Mouse (Mus musculus) hindbrain, embryonic 10.5 days (tissue): ENCODE results near the gene Tbx1. TPM values are rescaled to one million over a fixed set of nuclear protein-coding genes. Genes with fewer than 3 reads are reported as not detected.
"Not testable (repeated sequence)": the region's sequence is repeated elsewhere in the genome, so short reads cannot be mapped to it uniquely, and the experiment has no call there.

Experiments used
- DNase-seq: peaks from one replicate; pipeline ENCODE4 v3.0.0-alpha.2; 2017; ENCODE audit warnings: low spot score
- H3K27ac ChIP-seq: fragments of 300-500 bp; sonication (generic); 2 replicates; pipeline ENCODE4 v1.5.1; 2016; ENCODE audit warnings: mild to moderate bottlenecking, moderate library complexity
- H3K27me3 ChIP-seq: fragments of 300-500 bp; sonication (generic); 2 replicates; pipeline ENCODE4 v1.6.1; 2016; ENCODE audit warnings: mild to moderate bottlenecking; ENCODE audit not compliant: poor library complexity, insufficient read depth, severe bottlenecking
- H3K36me3 ChIP-seq: fragments of 300-500 bp; sonication (generic); 2 replicates; pipeline ENCODE4 v1.6.1; 2016; ENCODE audit warnings: mild to moderate bottlenecking, moderate library complexity
- H3K4me1 ChIP-seq: fragments of 300-500 bp; sonication (generic); replicated peaks from 2 replicates; pipeline ENCODE4 v1.6.1; 2016; ENCODE audit warnings: mild to moderate bottlenecking
- H3K4me3 ChIP-seq: fragments of 300-500 bp; sonication (generic); 2 replicates; pipeline ENCODE4 v1.5.1; 2016; ENCODE audit warnings: mild to moderate bottlenecking, moderate library complexity
- H3K9me3 ChIP-seq: fragments of 300-500 bp; sonication (generic); 2 replicates; pipeline ENCODE4 v1.6.1; 2016; ENCODE audit warnings: mild to moderate bottlenecking, moderate library complexity
- WGBS: fragments of 180-500 bp; shearing (Covaris S2); methylation state at CpG from one replicate; pipeline ENCODE4 v1.1.7; 2016; 5-methylcytosine and 5-hydroxymethylcytosine counted together
- polyA plus RNA-seq: library from polyadenylated mRNA; unstranded; fragments of >200 nt; fragmentation: Nextera tagmentation; extraction: Ambion mirVana; gene quantifications from 2 replicates; pipeline ENCODE4 v1.2.1, GENCODE M21; 2016

Tbx1 gene
- polyA plus RNA-seq, 1 experiment from 2014 or later = 15.3 TPM

- H3K9me3 ChIP-seq = no peaks in the 10 kb centered on the region
- H3K36me3 ChIP-seq = no peaks in the 10 kb centered on the region
- 0 out of 2 replicates have a peak, but pooled peaks cover 3% of the 10 kb centered on the region for H3K27me3 ChIP-seq
- peak overlapping the region; percentile 83 for H3K27ac ChIP-seq
- H3K4me1 ChIP-seq = peaks cover 73% of the 10 kb centered on the region
- H3K4me3 ChIP-seq = 0 out of 2 replicates have a peak overlapping the region, but pooled peaks have one; percentile 9
- DNase-seq = peak; percentile 42
- WGBS = 60% methylated on average over 11 of the region's 11 CpGs
Measured at GRCm38 (mm10) chr16:18552106-18552710, 38.3 kb downstream of the Tbx1 start.

GRCm38 (mm10) chr16:18551604-18552003, 38.9 kb downstream of the Tbx1 start:
- Histone ChIP-seq H3K4me1 (peaks cover 71% of the 10 kb centered on the region), H3K36me3 (no peaks in the 10 kb centered on the region), H3K4me3 (0 out of 2 replicates have a peak overlapping the region, but pooled peaks have one; percentile 9), H3K27ac (peak overlapping the region; percentile 83), H3K27me3 (0 out of 2 replicates have a peak, but pooled peaks cover 3% of the 10 kb centered on the region), H3K9me3 (no peaks in the 10 kb centered on the region)
- 21% methylated on average over 9 of the region's 9 CpGs for WGBS
- peak; percentile 79 for DNase-seq

GRCm38 (mm10) chr16:18547891-18548290, 42.6 kb downstream of the Tbx1 start:
- H3K36me3 ChIP-seq = no peaks in the 10 kb centered on the region
- H3K9me3 ChIP-seq = no peaks in the 10 kb centered on the region
- H3K27ac ChIP-seq = no peak overlapping the region
- H3K4me3 ChIP-seq = no peak overlapping the region
- H3K4me1 ChIP-seq = peaks cover 53% of the 10 kb centered on the region
- no peaks in the 10 kb centered on the region for H3K27me3 ChIP-seq
- WGBS = 90% methylated on average over 5 of the region's 5 CpGs
- no peak for DNase-seq

- Histone ChIP-seq H3K9me3 (no peaks in the 10 kb centered on the region), H3K27ac (peak overlapping the region; percentile 6), H3K27me3 (no peaks in the 10 kb centered on the region), H3K4me1 (peaks cover 21% of the 10 kb centered on the region; the same call in 1 of the 2 replicates), H3K36me3 (no peaks in the 10 kb centered on the region), H3K4me3 (no peak overlapping the region)
- no peak for DNase-seq
- 57% methylated on average over 8 of the region's 8 CpGs for WGBS
Measured at GRCm38 (mm10) chr16:18543151-18543829, 47.2 kb downstream of the Tbx1 start.

GRCm38 (mm10) chr16:18539281-18539680, 51.2 kb downstream of the Tbx1 start:
- 81% methylated on average over 6 of the region's 6 CpGs for WGBS
- Histone ChIP-seq H3K4me1 (peaks cover 17% of the 10 kb centered on the region; the same call in 1 of the 2 replicates), H3K4me3 (no peak overlapping the region), H3K27ac (no peak overlapping the region), H3K9me3 (no peaks in the 10 kb centered on the region), H3K36me3 (no peaks in the 10 kb centered on the region), H3K27me3 (no peaks in the 10 kb centered on the region)
- DNase-seq = no peak

- Histone ChIP-seq H3K9me3 (no peaks in the 10 kb centered on the region), H3K27me3 (no peaks in the 10 kb centered on the region), H3K4me1 (peaks cover 4% of the 10 kb centered on the region; the same call in 1 of the 2 replicates), H3K36me3 (no peaks in the 10 kb centered on the region), H3K4me3 (no peak overlapping the region), H3K27ac (no peak overlapping the region)
- no peak for DNase-seq
- WGBS = 88% methylated on average over 3 of the region's 3 CpGs
Measured at GRCm38 (mm10) chr16:18537407-18537990, 53.0 kb downstream of the Tbx1 start.

GRCm38 (mm10) chr16:18533061-18533460, 57.4 kb downstream of the Tbx1 start:
- H3K27me3 ChIP-seq = not testable (repeated sequence)

More at GRCm38 (mm10) chr16:18533061-18533460, 57.4 kb downstream of the Tbx1 start:
- 96% methylated on average over 7 of the region's 7 CpGs for WGBS
- H3K9me3 ChIP-seq, H3K4me3 ChIP-seq, H3K4me1 ChIP-seq, H3K27ac ChIP-seq, DNase-seq, H3K36me3 ChIP-seq: not testable (repeated sequence)

Other genes starting within 250 kb of the Tbx1 start
- gene Tango2, start 242.6 kb downstream of the Tbx1 start, polyA plus RNA-seq = 45.5 and 52.8 TPM in 2 replicates
- 99.5 and 115 TPM in 2 replicates for gene Arvcf, start 242.5 kb downstream of the Tbx1 start, polyA plus RNA-seq
- 30.5 and 34.7 TPM in 2 replicates for gene Txnrd2, start 164.3 kb downstream of the Tbx1 start, polyA plus RNA-seq
- 62.5 and 67.9 TPM in 2 replicates for gene Comt, start 163.8 kb downstream of the Tbx1 start, polyA plus RNA-seq
- gene Gnb1l, start 92.0 kb downstream of the Tbx1 start, polyA plus RNA-seq = 16.8 and 19.5 TPM in 2 replicates
- 2.2 and 2.7 TPM in 2 replicates for gene Rtl10, start 91.8 kb downstream of the Tbx1 start, polyA plus RNA-seq
- 4.2 and 9.2 TPM in 2 replicates for gene Gp1bb, start 31.7 kb upstream of the Tbx1 start, polyA plus RNA-seq
- gene Gm49601, start 35.8 kb upstream of the Tbx1 start, polyA plus RNA-seq = 3.4 and 8.5 TPM in 2 replicates
- gene Sept5, start 39.3 kb upstream of the Tbx1 start, polyA plus RNA-seq = 42.3 and 71.9 TPM in 2 replicates
- 25.5 and 27.3 TPM in 2 replicates for gene Cldn5, start 186.2 kb upstream of the Tbx1 start, polyA plus RNA-seq
- 100 and 104 TPM in 2 replicates for gene Ufd1, start 221.1 kb upstream of the Tbx1 start, polyA plus RNA-seq
- gene Cdc45, start 221.3 kb upstream of the Tbx1 start, polyA plus RNA-seq = 55.1 and 72.7 TPM in 2 replicates
- 27.3 and 27.4 TPM in 2 replicates for gene 2510002D24Rik, start 245.9 kb upstream of the Tbx1 start, polyA plus RNA-seq
- not detected in 2 replicates for gene Gm28539, start 245.9 kb upstream of the Tbx1 start, polyA plus RNA-seq